Mouse (Mus musculus) hindbrain, embryonic 10.5 days (tissue): ENCODE results near the gene BC034090. TPM values are rescaled to one million over a fixed set of nuclear protein-coding genes. Genes with fewer than 3 reads are reported as not detected.

ENCODE experiments used
- DNase-seq: peaks from one replicate; pipeline ENCODE4 v3.0.0-alpha.2; 2017; ENCODE audit warnings: low spot score
- H3K27ac ChIP-seq: fragments of 300-500 bp; sonication (generic); 2 replicates; pipeline ENCODE4 v1.5.1; 2016; ENCODE audit warnings: mild to moderate bottlenecking, moderate library complexity
- H3K27me3 ChIP-seq: fragments of 300-500 bp; sonication (generic); 2 replicates; pipeline ENCODE4 v1.6.1; 2016; ENCODE audit warnings: mild to moderate bottlenecking; ENCODE audit not compliant: poor library complexity, insufficient read depth, severe bottlenecking
- H3K36me3 ChIP-seq: fragments of 300-500 bp; sonication (generic); 2 replicates; pipeline ENCODE4 v1.6.1; 2016; ENCODE audit warnings: mild to moderate bottlenecking, moderate library complexity
- H3K4me1 ChIP-seq: fragments of 300-500 bp; sonication (generic); replicated peaks from 2 replicates; pipeline ENCODE4 v1.6.1; 2016; ENCODE audit warnings: mild to moderate bottlenecking
- H3K4me3 ChIP-seq: fragments of 300-500 bp; sonication (generic); 2 replicates; pipeline ENCODE4 v1.5.1; 2016; ENCODE audit warnings: mild to moderate bottlenecking, moderate library complexity
- H3K9me3 ChIP-seq: fragments of 300-500 bp; sonication (generic); 2 replicates; pipeline ENCODE4 v1.6.1; 2016; ENCODE audit warnings: mild to moderate bottlenecking, moderate library complexity
- WGBS: fragments of 180-500 bp; shearing (Covaris S2); methylation state at CpG from one replicate; pipeline ENCODE4 v1.1.7; 2016; 5-methylcytosine and 5-hydroxymethylcytosine counted together
- polyA plus RNA-seq: library from polyadenylated mRNA; unstranded; fragments of >200 nt; fragmentation: Nextera tagmentation; extraction: Ambion mirVana; gene quantifications from 2 replicates; pipeline ENCODE4 v1.2.1, GENCODE M21; 2016

The BC034090 gene
- polyA plus RNA-seq, 1 experiment from 2014 or later: 5.3 TPM

DNA sequence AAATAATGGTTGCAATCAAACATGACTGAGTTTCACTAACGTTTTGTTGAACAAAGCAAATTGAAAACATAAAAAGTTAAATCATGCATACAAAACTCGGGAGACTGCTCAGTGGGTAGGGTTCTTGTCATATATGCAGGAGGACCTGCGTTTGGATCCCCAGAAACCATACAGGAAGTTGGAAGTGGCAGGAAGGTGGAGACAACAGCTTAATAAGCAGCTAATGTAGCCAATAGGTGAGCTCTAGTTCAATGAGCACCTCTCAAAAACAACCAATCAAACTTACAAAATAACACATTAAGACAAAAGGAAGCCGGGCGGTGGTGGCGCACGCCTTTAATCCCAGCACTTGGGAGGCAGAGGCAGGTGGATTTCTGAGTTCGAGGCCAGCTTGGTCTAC is 10.1 kb upstream of the BC034090 start:
- no peak overlapping the region for H3K27ac ChIP-seq
- no peak overlapping the region for H3K4me3 ChIP-seq
- H3K27me3 ChIP-seq: no peaks in the 10 kb centered on the region
- H3K36me3 ChIP-seq: no peaks in the 10 kb centered on the region
- peaks cover 12% of the 10 kb centered on the region for H3K4me1 ChIP-seq
- DNase-seq: no peak
- 86% methylated on average over 8 of the region's 8 CpGs for whole genome bisulfite sequencing
- no peaks in the 10 kb centered on the region for H3K9me3 ChIP-seq

DNA sequence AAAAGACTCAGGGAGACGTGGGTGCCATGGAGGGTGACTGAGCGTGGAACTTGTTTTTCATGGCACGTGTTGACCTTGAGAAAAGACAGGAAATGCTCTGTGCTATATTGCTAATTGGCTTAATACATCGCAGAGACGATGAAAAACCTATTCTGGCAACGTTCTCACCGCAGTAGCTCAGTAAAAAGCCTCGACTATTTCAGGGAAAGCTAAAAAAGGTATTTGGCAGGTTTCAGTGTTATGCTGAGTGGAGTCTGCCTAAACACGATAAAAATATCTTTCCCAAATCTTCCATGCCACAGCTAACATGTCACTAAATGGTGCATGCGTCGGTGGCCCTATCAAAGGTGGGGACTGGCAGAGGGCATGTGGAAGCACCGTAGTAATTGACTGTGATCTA is 8.9 kb upstream of the BC034090 start:
- DNase-seq: no peak
- Histone ChIP-seq H3K27me3 (no peaks in the 10 kb centered on the region), H3K4me3 (no peak overlapping the region), H3K4me1 (peaks cover 12% of the 10 kb centered on the region), H3K9me3 (no peaks in the 10 kb centered on the region), H3K27ac (no peak overlapping the region), H3K36me3 (no peaks in the 10 kb centered on the region)
- 80% methylated on average over 12 of the region's 12 CpGs for WGBS

DNA sequence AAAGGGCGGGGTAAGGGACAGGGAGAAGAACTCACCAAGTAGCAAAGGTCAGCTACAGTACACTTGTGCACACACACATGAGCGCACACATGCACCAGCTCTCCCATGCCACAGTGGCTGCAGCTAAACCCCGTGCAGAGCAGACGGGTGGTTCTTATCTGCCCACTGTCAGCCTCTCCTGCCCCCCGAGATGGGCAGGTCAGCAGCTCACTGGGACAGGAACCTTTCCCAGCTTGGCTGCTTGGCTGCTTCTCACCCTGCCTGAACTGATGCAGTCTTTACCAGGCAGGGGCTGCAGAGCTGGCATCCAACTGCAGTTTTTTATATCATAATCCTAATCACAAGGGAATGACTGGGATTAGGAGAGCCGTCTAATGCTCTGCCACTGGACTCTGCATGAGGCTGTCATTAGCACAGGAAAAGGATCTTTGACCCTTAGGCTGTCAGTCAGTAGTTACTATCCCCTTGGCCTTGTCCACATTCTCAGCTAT is 8.4 kb upstream of the BC034090 start:
- no peak for DNase-seq
- WGBS: 61% methylated on average over 6 of the region's 6 CpGs
- Histone ChIP-seq H3K27ac (no peak overlapping the region), H3K27me3 (no peaks in the 10 kb centered on the region), H3K9me3 (no peaks in the 10 kb centered on the region), H3K4me3 (no peak overlapping the region), H3K4me1 (peaks cover 15% of the 10 kb centered on the region), H3K36me3 (no peaks in the 10 kb centered on the region)

DNA sequence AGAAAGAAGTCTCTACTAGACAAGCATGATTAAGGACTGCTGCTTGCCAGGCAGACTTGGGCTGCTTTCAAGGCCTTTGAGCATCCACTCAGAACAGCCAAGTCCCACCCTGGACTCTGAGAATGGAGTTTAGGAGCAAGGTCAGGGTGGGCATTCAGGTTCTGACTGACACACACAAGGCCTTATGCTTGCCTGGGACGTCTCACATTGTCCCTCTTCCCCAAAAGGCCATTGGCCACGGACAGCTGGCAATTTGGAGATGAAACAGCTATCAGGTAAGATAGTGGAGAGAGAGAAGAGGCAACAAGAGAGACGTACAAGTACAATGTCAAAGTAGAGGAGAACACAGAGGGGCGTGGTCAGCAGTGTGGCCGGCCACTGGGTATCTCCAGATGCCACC is 7.4 kb upstream of the BC034090 start:
- Histone ChIP-seq H3K27ac (no peak overlapping the region), H3K9me3 (no peaks in the 10 kb centered on the region), H3K36me3 (no peaks in the 10 kb centered on the region), H3K4me3 (no peak overlapping the region), H3K4me1 (peaks cover 15% of the 10 kb centered on the region), H3K27me3 (no peaks in the 10 kb centered on the region)
- WGBS: 86% methylated on average over 5 of the region's 5 CpGs
- no peak for DNase-seq

DNA sequence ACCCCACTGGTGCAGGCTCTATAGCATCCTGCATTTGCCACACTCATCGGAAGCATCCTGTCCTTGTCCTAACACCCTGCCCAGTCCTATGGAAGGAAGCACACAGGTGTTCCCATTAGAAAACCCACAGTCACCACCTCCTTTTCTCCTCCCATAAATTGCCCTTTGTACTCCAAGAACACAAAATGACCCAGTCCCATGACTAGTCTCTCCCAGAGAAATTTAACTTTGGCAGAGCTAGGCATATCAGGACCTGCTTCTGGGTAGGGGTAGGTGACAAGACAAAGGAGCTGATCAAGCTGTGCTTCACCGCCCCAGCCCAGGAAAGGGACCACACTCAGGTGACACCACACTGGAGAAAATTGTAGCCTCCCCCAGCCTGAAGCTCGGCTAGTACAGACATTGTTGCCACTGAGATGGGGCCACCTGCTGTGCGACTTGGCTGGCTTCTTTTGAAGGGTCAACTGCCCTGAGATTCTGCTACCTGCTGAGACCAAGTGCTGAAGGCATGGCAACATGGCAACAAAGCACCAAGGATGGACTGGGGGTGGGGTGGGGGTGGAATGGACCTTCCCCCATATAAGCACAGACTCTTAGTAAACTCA is 6.4 kb upstream of the BC034090 start:
- H3K27me3 ChIP-seq: peaks cover 7% of the 10 kb centered on the region
- no peaks in the 10 kb centered on the region for H3K36me3 ChIP-seq
- WGBS: 31% methylated on average over 4 of the region's 4 CpGs
- H3K9me3 ChIP-seq: no peaks in the 10 kb centered on the region
- DNase-seq: no peak
- H3K4me1 ChIP-seq: peaks cover 18% of the 10 kb centered on the region
- no peak overlapping the region for H3K27ac ChIP-seq
- no peak overlapping the region for H3K4me3 ChIP-seq

DNA sequence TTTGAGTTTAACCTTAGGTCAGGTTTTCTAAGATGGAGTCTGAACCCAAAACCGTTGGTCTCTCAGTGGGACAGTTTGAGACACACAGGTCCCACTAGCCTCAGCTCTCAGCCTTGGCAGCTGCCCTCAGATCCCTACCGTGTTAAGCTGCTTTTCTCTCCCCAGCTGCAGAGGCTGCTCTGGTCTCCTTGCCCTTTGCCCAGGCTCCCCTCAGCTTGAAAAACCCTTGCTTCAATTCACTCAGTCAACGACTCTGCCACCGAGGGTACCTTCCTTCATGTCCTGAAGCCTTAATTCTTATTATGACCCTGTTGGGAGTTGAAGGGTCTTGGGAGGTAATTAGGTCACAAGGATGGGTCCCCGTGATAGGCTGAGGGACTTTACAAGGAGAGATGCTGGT is 5.7 kb upstream of the BC034090 start:
- Histone ChIP-seq H3K4me3 (no peak overlapping the region), H3K27me3 (peaks cover 15% of the 10 kb centered on the region), H3K9me3 (no peaks in the 10 kb centered on the region), H3K4me1 (peaks cover 26% of the 10 kb centered on the region), H3K27ac (no peak overlapping the region), H3K36me3 (no peaks in the 10 kb centered on the region)
- no peak for DNase-seq
- 45% methylated on average over 5 of the region's 5 CpGs for WGBS

DNA sequence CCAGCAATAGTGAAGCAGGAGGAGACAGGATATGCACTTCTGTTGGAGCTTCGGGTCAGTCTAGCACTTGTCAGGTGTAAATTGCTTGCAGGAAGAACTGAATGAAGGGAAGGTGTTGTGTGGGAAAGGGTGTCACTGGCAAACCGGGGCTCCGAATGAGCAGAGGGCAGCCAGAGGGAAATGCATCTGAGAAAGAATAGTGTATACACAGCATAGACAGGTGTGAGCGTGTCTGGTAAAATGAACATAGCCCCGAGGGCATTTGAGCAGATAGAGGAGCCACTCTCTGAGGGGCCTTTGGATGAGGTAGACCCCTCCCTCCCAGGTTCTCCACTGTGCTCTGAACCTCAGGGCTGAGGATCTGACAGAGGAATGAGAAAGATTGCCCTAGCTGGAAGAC is 3.8 kb upstream of the BC034090 start:
- H3K9me3 ChIP-seq: no peaks in the 10 kb centered on the region
- WGBS: 76% methylated on average over 5 of the region's 5 CpGs
- H3K4me3 ChIP-seq: no peak overlapping the region
- peaks cover 41% of the 10 kb centered on the region for H3K4me1 ChIP-seq
- H3K27ac ChIP-seq: no peak overlapping the region
- H3K27me3 ChIP-seq: peaks cover 23% of the 10 kb centered on the region
- H3K36me3 ChIP-seq: no peaks in the 10 kb centered on the region
- no peak for DNase-seq

DNA sequence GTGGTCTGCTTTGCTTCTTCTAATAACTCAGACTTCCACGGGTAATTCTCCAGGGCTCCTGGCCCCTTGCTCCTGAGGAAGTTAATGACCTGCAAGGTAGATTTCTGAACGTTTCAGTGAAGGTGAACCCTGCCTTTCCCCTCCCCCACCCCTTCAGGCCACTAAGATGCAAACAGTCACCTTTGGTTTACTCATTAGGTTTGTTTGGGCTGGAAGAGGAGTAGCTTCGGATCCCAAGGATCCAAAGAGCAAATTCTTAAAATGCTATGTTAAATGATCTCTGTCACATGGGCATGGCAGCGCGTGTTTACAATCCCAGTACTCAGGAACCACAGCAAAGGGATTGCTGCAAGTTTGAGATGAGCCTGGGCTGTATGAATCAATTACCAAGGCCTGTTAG is 3.2 kb upstream of the BC034090 start:
- WGBS: 49% methylated on average over 5 of the region's 5 CpGs

DNA sequence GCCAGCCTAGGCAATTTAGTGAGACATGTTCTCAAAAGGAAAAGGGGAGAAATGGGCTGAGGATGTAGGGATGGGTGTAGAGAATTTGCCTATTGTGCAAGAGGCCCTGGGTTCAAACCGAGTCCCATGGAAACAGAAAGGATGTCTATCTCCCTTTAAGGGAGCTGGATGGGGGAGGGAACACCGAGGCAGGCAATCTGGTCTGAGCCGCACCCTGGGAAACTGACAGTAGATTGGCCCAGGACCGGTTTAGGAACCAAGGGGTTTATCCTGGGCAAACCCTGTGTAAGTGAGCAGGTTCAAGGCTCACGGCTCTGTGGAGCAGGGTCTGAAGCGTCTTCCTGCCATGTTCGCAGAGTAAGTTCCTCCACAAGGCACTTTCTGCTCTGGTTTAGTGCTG is 1.3 kb upstream of the BC034090 start:
- Histone ChIP-seq H3K27ac (no peak overlapping the region), H3K27me3 (peaks cover 36% of the 10 kb centered on the region), H3K4me1 (peaks cover 32% of the 10 kb centered on the region), H3K4me3 (no peak overlapping the region), H3K36me3 (peaks cover 16% of the 10 kb centered on the region), H3K9me3 (no peaks in the 10 kb centered on the region)
- peak; percentile 21 for DNase-seq
- WGBS: 57% methylated on average over 7 of the region's 7 CpGs

More for the DNA sequence above, 3.2 kb upstream of the BC034090 start:
- H3K36me3 ChIP-seq: no peaks in the 10 kb centered on the region
- no peak overlapping the region for H3K4me3 ChIP-seq
- H3K27me3 ChIP-seq: peaks cover 26% of the 10 kb centered on the region
- H3K9me3 ChIP-seq: no peaks in the 10 kb centered on the region
- H3K4me1 ChIP-seq: peaks cover 36% of the 10 kb centered on the region
- no peak overlapping the region for H3K27ac ChIP-seq
- DNase-seq: no peak

DNA sequence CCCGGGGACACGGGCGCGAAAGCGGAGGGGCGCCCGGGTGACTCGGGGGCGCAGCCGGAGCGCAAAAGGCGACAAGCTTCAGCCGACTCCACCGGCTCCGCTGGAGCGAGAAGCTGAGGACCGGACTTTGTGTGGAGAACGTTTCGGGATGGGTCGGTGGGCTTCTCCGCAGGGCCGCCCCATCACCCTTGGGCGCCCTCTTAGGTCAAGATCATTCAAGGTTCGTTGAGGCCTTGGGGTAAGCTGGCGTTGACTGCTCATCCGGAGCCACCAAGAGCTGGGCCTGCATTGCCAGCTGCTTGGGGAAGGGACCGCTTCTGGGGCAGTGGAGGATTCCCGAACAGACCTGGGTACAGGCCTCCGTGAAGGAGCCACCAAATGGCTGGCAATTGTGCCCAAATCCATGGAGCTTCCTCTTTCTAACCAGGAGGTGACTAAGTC is 547 bp upstream of the BC034090 start:
- H3K27ac ChIP-seq: peak overlapping the region; percentile 94
- H3K4me1 ChIP-seq: peaks cover 37% of the 10 kb centered on the region
- peak overlapping the region; percentile 70 for H3K4me3 ChIP-seq
- DNase-seq: no peak
- H3K9me3 ChIP-seq: no peaks in the 10 kb centered on the region
- peaks cover 22% of the 10 kb centered on the region for H3K36me3 ChIP-seq
- WGBS: 2% methylated on average over 29 of the region's 29 CpGs
- peaks cover 36% of the 10 kb centered on the region for H3K27me3 ChIP-seq

DNA sequence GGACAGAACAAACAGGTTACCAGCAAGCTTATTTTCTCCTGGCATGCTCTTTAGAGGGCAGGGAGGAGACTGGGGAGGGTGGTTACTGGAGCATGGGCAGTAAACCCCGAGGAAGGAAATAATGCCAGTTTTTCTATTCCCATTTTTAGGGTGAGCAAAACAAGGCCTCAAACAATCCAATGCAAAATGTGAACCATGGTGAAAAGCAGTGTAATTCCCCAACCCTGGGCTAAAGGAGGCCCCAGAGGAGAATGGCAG is 1.8 kb downstream of the BC034090 start:
- peaks cover 40% of the 10 kb centered on the region for H3K27me3 ChIP-seq
- H3K36me3 ChIP-seq: peaks cover 22% of the 10 kb centered on the region
- no peaks in the 10 kb centered on the region for H3K9me3 ChIP-seq
- no peak overlapping the region for H3K27ac ChIP-seq
- DNase-seq: no peak
- no peak overlapping the region for H3K4me3 ChIP-seq
- WGBS: 50% methylated on average over 1 of the region's 1 CpGs
- peaks cover 52% of the 10 kb centered on the region for H3K4me1 ChIP-seq

DNA sequence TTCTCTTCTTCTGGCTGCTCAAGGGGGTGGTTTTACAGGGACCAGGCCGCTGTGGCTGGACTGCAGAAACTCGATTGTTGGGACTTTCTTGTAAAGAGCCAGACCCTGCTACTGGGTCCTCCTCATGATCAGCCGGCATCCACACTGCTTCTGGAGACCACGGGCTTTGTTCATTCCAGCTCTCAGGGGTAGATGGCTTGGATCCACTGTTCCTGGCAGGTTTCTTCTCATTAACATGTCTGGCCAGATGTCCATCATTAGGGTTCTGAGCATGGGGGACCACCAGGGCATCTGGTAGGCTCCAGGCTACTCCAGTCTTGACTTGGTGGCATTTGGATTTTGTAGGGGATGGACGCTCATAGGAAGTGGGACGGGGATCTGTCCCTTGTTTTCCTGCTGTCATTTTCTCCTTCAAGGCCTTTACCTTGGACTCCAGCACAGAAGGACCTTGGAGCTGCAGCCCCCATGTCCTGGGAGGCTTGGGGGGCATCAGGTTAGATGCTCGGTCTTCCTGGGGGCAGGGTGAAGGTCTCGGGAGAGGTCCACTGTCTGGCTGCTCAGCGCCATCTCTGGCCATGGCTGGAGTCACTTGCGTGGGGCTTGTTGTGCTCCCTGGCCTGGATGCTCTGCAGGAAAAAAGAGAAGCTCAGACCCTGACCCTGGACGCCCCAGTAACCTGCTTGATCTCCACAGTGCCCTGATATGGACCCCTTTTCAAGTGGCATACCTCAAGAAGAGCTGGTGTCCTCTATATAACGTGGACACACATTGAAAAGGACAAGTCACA is 2.4 kb downstream of the BC034090 start:
- H3K4me1 ChIP-seq: peaks cover 57% of the 10 kb centered on the region
- peaks cover 40% of the 10 kb centered on the region for H3K27me3 ChIP-seq
- no peaks in the 10 kb centered on the region for H3K9me3 ChIP-seq
- H3K36me3 ChIP-seq: peaks cover 22% of the 10 kb centered on the region
- WGBS: 78% methylated on average over 12 of the region's 12 CpGs
- H3K27ac ChIP-seq: peak overlapping the region; percentile 8; the same call in 1 of the 2 replicates
- DNase-seq: no peak
- H3K4me3 ChIP-seq: no peak overlapping the region

DNA sequence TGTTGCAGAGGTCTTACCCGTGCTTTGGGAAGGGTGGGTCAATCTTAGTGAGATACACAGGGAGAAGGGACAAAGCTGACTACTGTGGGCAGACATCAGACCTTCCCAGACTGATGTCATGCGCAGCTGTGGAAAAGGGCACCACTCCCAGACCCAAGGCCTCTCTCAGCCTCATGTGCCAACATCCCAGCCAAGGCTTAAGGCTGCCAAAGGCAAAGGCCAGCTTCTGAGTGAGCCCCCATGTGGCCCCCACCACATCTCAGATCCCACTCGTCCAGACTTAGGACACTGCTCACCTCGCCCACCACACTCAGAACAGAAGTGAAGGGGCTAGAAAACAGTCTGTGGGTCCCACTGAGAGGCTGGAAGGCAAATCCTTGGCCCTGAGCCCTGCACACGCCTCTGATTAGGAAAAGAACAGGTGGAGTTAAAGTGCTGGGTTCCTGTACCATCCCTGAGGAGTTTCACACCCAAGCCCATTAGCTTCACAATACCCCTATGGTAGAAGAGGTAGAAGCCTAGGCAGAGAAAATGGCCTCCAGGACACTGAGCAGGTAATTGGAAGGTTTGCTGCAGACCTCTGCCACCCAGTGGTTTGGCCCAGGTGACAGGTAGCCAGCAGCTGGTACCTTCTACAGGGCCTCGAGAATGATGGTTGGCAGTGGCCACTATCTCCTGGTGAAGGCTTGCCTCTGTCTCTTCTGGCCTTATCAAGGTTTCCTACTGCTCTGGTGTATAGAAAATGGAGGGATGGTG is 4.1 kb downstream of the BC034090 start:
- no peak overlapping the region for H3K4me3 ChIP-seq
- peak overlapping the region; percentile 25; the same call in 1 of the 2 replicates for H3K27ac ChIP-seq
- H3K9me3 ChIP-seq: no peaks in the 10 kb centered on the region
- H3K4me1 ChIP-seq: peaks cover 65% of the 10 kb centered on the region
- 86% methylated on average over 6 of the region's 6 CpGs for WGBS
- H3K27me3 ChIP-seq: peaks cover 28% of the 10 kb centered on the region
- no peak for DNase-seq
- peaks cover 22% of the 10 kb centered on the region for H3K36me3 ChIP-seq
